Mouse (Mus musculus) naive thymus-derived CD4-positive, alpha-beta T cell, adult 2 months (primary cell): Measurements from ENCODE around the gene Id3.
"Not testable (repeated sequence)": the region's sequence is repeated elsewhere in the genome, so short reads cannot be mapped to it uniquely, and the experiment has no call there.

ENCODE experiments used
- DNase-seq: peaks from one replicate; pipeline ENCODE4 v3.0.0-alpha.2; 2011; ENCODE audit warnings: low read depth

Gene Id3

GRCm38 (mm10) chr4:136143193-136143976 lies at the start of gene Id3:
Id3 (plus strand) TSS chr4:136143497.
- peak; percentile 95 for DNase-seq

- no peak for DNase-seq
Observed at GRCm38 (mm10) chr4:136094519-136095219, 48.6 kb upstream of the Id3 start.

- DNase-seq, result peak; percentile 77
Observed at GRCm38 (mm10) chr4:136095490-136096105, 47.7 kb upstream of the Id3 start.

GRCm38 (mm10) chr4:136096446-136097113 lies 46.7 kb upstream of the Id3 start:
- no peak for DNase-seq

GRCm38 (mm10) chr4:136098446-136098845 lies 44.9 kb upstream of the Id3 start:
- no peak for DNase-seq

GRCm38 (mm10) chr4:136100396-136101070 lies 42.8 kb upstream of the Id3 start:
- peak; percentile 70 for DNase-seq

GRCm38 (mm10) chr4:136101753-136102152 lies 41.5 kb upstream of the Id3 start:
- not testable (repeated sequence) for DNase-seq

- DNase-seq, result no peak
Observed at GRCm38 (mm10) chr4:136104590-136105337, 38.5 kb upstream of the Id3 start.

GRCm38 (mm10) chr4:136106880-136107301 lies 36.4 kb upstream of the Id3 start:
- peak; percentile 64 for DNase-seq

GRCm38 (mm10) chr4:136109153-136109552 lies 34.1 kb upstream of the Id3 start:
- no peak for DNase-seq

GRCm38 (mm10) chr4:136109941-136110900 lies 33.1 kb upstream of the Id3 start:
- DNase-seq, result no peak

- DNase-seq, result no peak
Observed at GRCm38 (mm10) chr4:136112344-136112743, 31.0 kb upstream of the Id3 start.

- DNase-seq, result no peak
Observed at GRCm38 (mm10) chr4:136114747-136115146, 28.6 kb upstream of the Id3 start.

- DNase-seq, result no peak
Observed at GRCm38 (mm10) chr4:136117022-136117421, 26.3 kb upstream of the Id3 start.

- no peak for DNase-seq
Observed at GRCm38 (mm10) chr4:136120041-136120440, 23.3 kb upstream of the Id3 start.

GRCm38 (mm10) chr4:136121158-136121557 lies 22.1 kb upstream of the Id3 start:
- DNase-seq, result no peak

- no peak for DNase-seq
Observed at GRCm38 (mm10) chr4:136121844-136122468, 21.3 kb upstream of the Id3 start.

- DNase-seq, result peak; percentile 56
Observed at GRCm38 (mm10) chr4:136123111-136123791, 20.0 kb upstream of the Id3 start.

GRCm38 (mm10) chr4:136123792-136124161 lies 19.5 kb upstream of the Id3 start:
- DNase-seq, result no peak
